Mouse (Mus musculus) bone marrow macrophage, adult 2 months (primary cell): ENCODE results near the gene Dhrs3.

Experiments
- CTCF ChIP-seq: IDR thresholded peaks from 2 replicates; pipeline ENCODE4 v1.5.1; 2012; ENCODE audit warnings: low read depth, mild to moderate bottlenecking, low read length, moderate library complexity
- POLR2A ChIP-seq: IDR thresholded peaks from 2 replicates; pipeline ENCODE4 v1.6.1; 2012; ENCODE audit warnings: mild to moderate bottlenecking, low read depth, low read length, borderline replicate concordance

- no peak for TF ChIP-seq CTCF
- TF ChIP-seq POLR2A: no peak
Observed at GRCm38 (mm10) chr4:144977057-144977456, 84.4 kb downstream of the Dhrs3 start.
